Comparison of ENCODE assay signal across 8 mouse cellular contexts in the genomic region with DNA sequence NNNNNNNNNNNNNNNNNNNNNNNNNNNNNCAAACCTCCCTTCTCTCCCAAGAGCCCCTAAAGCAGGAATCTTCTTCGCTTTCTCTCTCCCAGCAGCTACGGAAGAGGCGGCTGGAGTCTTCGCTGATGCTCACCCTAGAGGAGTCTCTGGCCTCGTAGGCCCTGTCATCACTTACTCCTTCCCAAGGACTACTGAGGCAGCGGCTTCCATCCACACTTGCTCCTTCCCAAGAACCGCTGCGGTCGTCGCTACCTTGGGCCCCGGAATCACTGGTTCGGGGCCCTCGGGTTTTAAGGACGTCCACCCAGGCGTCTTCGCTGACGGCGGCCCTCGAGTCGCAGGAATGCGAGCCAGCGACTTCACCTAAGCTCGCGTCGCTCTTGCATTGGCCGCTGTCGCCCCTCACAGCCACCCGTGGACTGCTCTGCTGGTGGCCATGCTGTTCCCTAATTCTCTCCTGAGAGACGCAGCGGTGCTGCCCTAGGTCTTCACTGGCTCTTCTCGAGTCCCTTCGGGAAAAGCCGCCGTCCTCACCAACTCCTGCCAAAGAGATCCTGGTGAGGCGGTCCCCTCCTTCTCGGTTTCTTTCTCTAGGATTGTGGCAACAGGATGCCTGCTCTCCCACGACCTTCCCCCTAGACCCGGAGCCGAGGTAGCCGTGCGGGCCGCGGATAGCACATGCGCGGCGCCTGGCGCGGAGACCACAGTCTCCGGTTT. TPM values are rescaled to one million over a fixed set of nuclear protein-coding genes. Genes with fewer than 3 reads are reported as not detected.
DNase-seq lines count a peak whose midpoint lies in the region; ATAC-seq and TF ChIP-seq lines count a peak whose summit lies in the region.

No protein-coding gene starts in this region.

- H3K4me1 ChIP-seq in cortical plate, adult 2 months (ENCODE audit: control insufficient read depth, insufficient read depth, low read length) = no peaks in the 10 kb centered on the region
- no peaks in the 10 kb centered on the region for H3K4me1 ChIP-seq in lung, embryonic 14.5 days (ENCODE audit: insufficient read depth)
- peaks cover 9% of the 10 kb centered on the region; the same call in 1 of the 2 replicates for H3K4me1 ChIP-seq in stomach, embryonic 14.5 days (ENCODE audit: control insufficient read depth, insufficient read depth, low read length)

- peaks cover 4% of the 10 kb centered on the region; the same call in 1 of the 2 replicates for H3K36me3 ChIP-seq in lung, embryonic 14.5 days (ENCODE audit: insufficient read depth)
- peaks cover 10% of the 10 kb centered on the region for H3K36me3 ChIP-seq in stomach, embryonic 14.5 days (ENCODE audit: control insufficient read depth, insufficient read depth, low read length)

- H3K9ac ChIP-seq in lung, embryonic 14.5 days = peak overlapping the region; percentile 70
- H3K9ac ChIP-seq in stomach, embryonic 14.5 days (replicated peaks; ENCODE audit: low read depth, low read length) = peak overlapping the region; percentile 67

- H3K27ac ChIP-seq in left cerebral cortex, adult 2 months = peak overlapping the region; percentile 2; the same call in 1 of the 2 replicates
- no peak overlapping the region for H3K27ac ChIP-seq in cortical plate, adult 2 months (ENCODE audit: insufficient read depth, low read length)
- peak overlapping the region; percentile 31; the same call in 1 of the 2 replicates for H3K27ac ChIP-seq in lung, embryonic 14.5 days (ENCODE audit: low read depth)
- no peak overlapping the region for H3K27ac ChIP-seq in stomach, embryonic 14.5 days (ENCODE audit: low read length)

- peak in 1 of 2 experiments; percentile 17 for DNase-seq in left cerebral cortex, adult 2 months (ENCODE audit: extremely low spot score in 1 of 2, low spot score in 2 of 2)
- no peak for DNase-seq in left cerebral cortex, postnatal 14 days (ENCODE audit: low spot score in 2 of 2)
- DNase-seq in lung, embryonic 14.5 days = peak; percentile 62
- no peak for DNase-seq in T-cell, adult 2 months (ENCODE audit: low spot score)
- no peak for DNase-seq in cerebellum, adult 9-10 months

- no peaks in the 10 kb centered on the region for H3K9me3 ChIP-seq in lung, embryonic 14.5 days (ENCODE audit: low read depth, low read length)
- no peaks in the 10 kb centered on the region for H3K9me3 ChIP-seq in stomach, embryonic 14.5 days (ENCODE audit: control insufficient read depth, low read depth, low read length)

- no peak for TF ChIP-seq POLR2A in cortical plate, adult 2 months (IDR thresholded peaks at IDR 0.05; ENCODE audit: extremely low read depth, insufficient read depth, low read length)

- H3K4me2 ChIP-seq in lung, embryonic 14.5 days = peak overlapping the region; percentile 95
- H3K4me2 ChIP-seq in stomach, embryonic 14.5 days (replicated peaks; ENCODE audit: low read depth, low read length) = peak overlapping the region; percentile 86

- peak overlapping the region; percentile 85 for H3K4me3 ChIP-seq in left cerebral cortex, adult 2 months
- H3K4me3 ChIP-seq in cortical plate, adult 2 months (ENCODE audit: insufficient read depth, low read length) = peak overlapping the region; percentile 93
- H3K4me3 ChIP-seq in lung, embryonic 14.5 days (ENCODE audit: low read depth, low read length) = peak overlapping the region; percentile 73
- H3K4me3 ChIP-seq in stomach, embryonic 14.5 days (ENCODE audit: low read depth, low read length) = peak overlapping the region; percentile 67

- TF ChIP-seq CTCF in left cerebral cortex, adult 2 months (IDR thresholded peaks at IDR 0.05) = no peak
- no peak for TF ChIP-seq CTCF in cortical plate, adult 2 months (IDR thresholded peaks at IDR 0.05; ENCODE audit: extremely low read depth, insufficient read depth, low read length)
- TF ChIP-seq CTCF in lung, embryonic 14.5 days (IDR thresholded peaks at IDR 0.05; ENCODE audit: low read depth) = no peak

- 1% methylated on average over 49 of the region's 49 CpGs for WGBS in lung, embryonic 14.5 days
- under 1% methylated on average over 49 of the region's 49 CpGs for WGBS in stomach, embryonic 14.5 days

- no peaks in the 10 kb centered on the region for H3K27me3 ChIP-seq in lung, embryonic 14.5 days (ENCODE audit: insufficient read depth, low read length)
- no peaks in the 10 kb centered on the region for H3K27me3 ChIP-seq in stomach, embryonic 14.5 days (ENCODE audit: control insufficient read depth, insufficient read depth, low read length)

- ATAC-seq in hematopoietic stem cell, adult 5-6 weeks (replicated peaks in 1 of 2; ENCODE audit: insufficient read depth in 1 of 2, low FRiP score in 2 of 2, low TSS enrichment in 1 of 2, low read depth in 1 of 2, poor library complexity in 2 of 2, severe bottlenecking in 2 of 2) = peak; percentile 46 to 63
- ATAC-seq in lung, embryonic 14.5 days (ENCODE audit: insufficient read depth) = peak; percentile 82
- peak; percentile 79; the same call in 1 of the 2 replicates for ATAC-seq in stomach, embryonic 14.5 days (ENCODE audit: insufficient number of reproducible peaks, insufficient read depth, low FRiP score, low read depth)

- intact Hi-C loops in left cerebral cortex, adult 2 months (cut with DNase I) = loop anchor here (2.0 to 5.0 kb wide), 2 partner anchors 238 to 331 kb away; partner anchors contain the start of genes Ddias and Prcp
- intact Hi-C loops in left cerebral cortex, postnatal 14 days (cut with DNase I) = no loop called here

RNA-seq across cellular contexts. Expression of gene Ankrd42, which starts 0.5 kb away (rescaled TPM):
- total RNA-seq in left cerebral cortex, adult 2 months (2021) = 10 to 100 TPM; 22.2 to 22.5 TPM
- 10 to 100 TPM; 20.0 to 21.9 TPM for total RNA-seq in left cerebral cortex, postnatal 14 days (2021)
- polyA plus RNA-seq in cortical plate, adult 2 months (2012; rRNA removed) = 11.8 and 14.0 TPM in 2 replicates
- total RNA-seq in hematopoietic stem cell, adult 5-6 weeks (2017) = 1.1 and 2.6 TPM in 2 replicates
- polyA plus RNA-seq in lung, embryonic 14.5 days (2014; fragmentation: Nextera tagmentation; extraction: Ambion mirVana) = 5.6 and 6.2 TPM in 2 replicates
- polyA plus RNA-seq in stomach, embryonic 14.5 days (2014; fragmentation: Nextera tagmentation; extraction: Ambion mirVana) = 6.0 and 7.6 TPM in 2 replicates

RNA-seq across cellular contexts. Expression of gene Pcf11, which starts 33.3 kb away (rescaled TPM):
- 10 to 100 TPM; 52.8 to 72.0 TPM for total RNA-seq in left cerebral cortex, adult 2 months (2021)
- total RNA-seq in left cerebral cortex, postnatal 14 days (2021) = 10 to 100 TPM; 37.2 to 43.8 TPM
- 27.1 and 29.8 TPM in 2 replicates for polyA plus RNA-seq in cortical plate, adult 2 months (2012; rRNA removed)
- 118 TPM in 2 replicates for total RNA-seq in hematopoietic stem cell, adult 5-6 weeks (2017)
- 21.0 and 22.2 TPM in 2 replicates for polyA plus RNA-seq in lung, embryonic 14.5 days (2014; fragmentation: Nextera tagmentation; extraction: Ambion mirVana)
- 23.7 and 26.7 TPM in 2 replicates for polyA plus RNA-seq in stomach, embryonic 14.5 days (2014; fragmentation: Nextera tagmentation; extraction: Ambion mirVana)

Comparison
In these comparisons a context has a peak if more than half of its experiments do, and no peak if none do; other contexts are left out.
1. H3K27ac ChIP-seq: peak in left cerebral cortex, adult 2 months (single experiment) and lung, embryonic 14.5 days (single experiment); none in cortical plate, adult 2 months (single experiment) and stomach, embryonic 14.5 days (single experiment).
2. Peak in every context shown above with its lines, with median percentiles within 50 percentile points of each other: H3K4me3 ChIP-seq and ATAC-seq.